Mouse (Mus musculus) kidney, adult 18-20 months (tissue): ENCODE data around the gene Gm14124.
"Not testable (repeated sequence)": the region's sequence is repeated elsewhere in the genome, so short reads cannot be mapped to it uniquely, and the experiment has no call there.

Experiments
- DNase-seq: peaks from one replicate; pipeline ENCODE4 v3.0.0; 2021

The Gm14124 gene

DNA sequence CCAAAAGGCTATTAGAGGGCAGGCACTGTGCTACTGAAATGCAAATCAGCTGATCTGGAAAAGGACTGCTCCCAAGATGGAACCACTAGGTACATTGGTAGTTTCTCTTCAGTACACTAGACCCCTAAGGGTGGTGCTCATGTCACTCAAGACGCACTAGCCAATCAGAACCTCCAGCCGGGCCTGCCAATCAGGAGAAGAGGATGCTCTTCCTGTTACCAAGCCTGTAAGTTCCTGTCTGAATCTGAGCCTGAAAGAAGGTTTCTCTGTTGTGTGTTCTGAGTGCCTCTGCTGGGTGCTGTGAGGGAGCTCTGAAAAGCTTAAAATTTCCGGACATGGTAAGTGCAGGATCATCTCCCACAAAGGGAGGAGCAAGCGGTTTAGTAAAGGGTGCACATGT lies at the start of gene Gm14124:
Gene Gm14124 (plus strand): TSS at position 227 of the 400 bp plus-strand sequence.
- DNase-seq: not testable (repeated sequence)

DNA sequence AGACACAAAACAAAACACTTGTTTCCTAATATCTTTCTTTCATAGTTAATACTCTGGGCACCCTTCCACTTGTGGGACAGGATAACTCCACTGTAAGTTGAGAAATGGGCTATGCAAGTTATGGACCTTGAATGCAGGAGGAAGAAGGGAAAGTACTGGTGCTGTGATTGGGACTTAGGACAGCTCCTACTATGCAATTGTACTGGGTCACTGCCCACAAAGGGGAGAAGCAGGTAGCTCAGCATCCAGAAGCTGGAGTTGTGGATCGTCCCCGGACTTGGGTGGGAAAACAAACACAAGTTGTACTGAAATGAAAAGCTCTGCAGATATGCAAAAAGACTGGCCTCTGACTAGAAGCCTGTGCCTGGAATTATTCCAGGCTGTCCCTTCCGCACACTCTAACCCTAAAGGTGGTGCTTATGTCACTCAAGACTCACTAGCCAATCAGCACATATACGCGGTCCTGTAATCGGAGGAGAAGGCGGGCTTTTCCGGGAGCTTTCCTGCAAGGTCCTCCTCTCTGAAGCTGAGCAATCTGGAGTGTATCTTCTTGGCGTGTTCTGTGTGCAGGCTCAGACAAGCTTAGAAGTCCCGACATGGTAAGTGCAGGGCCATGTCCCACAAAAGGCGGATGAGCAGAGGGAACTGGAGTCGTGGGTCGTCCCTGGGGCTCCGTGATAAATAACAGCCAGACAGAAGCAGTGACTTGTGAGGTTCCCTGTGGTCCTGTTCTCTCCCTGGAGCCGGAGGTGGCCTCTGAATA lies 39.5 kb upstream of the Gm14124 start, which contains the start of gene Zfp937:
Gene Zfp937 (plus strand): TSS at position 474 of the 763 bp plus-strand sequence.
- DNase-seq: peak; percentile 83

DNA sequence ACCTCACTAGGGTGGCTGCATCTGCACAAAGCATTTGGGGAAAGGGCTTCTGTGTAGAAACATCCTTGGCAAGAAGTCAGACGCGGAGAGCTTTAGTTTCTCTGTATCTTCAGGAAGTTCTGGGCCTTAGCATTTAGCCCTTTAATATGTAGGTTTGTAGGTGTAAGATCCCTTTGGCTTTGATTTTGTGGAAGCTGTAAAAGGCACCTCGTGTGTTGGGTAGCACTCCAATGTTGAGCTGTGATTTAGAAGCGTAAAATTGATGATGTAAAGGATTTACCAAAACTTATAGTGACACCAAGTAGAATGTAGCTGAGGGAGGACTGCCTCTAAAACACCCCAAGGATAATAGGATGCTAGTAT lies 39.0 kb upstream of the Gm14124 start:
- not testable (repeated sequence) for DNase-seq

DNA sequence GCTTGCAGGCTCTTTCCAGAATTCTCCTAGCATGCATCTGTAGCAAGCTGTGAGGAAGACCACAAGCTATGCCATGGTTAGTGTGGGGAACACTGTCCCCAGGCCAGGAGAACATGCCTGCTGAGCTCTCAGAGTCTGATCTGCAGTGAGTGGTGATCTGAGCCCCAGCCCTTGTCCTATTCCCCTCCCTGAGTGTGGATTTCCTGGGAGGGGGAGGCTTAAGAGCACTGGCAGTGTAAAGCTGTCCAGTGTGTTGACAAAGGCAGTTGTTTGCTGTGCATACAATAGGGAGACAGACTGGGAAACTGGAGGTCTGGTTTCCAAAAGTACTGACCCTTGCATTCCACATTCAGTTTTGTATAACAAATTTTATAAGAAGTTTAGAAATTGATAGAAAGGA lies 34.1 kb upstream of the Gm14124 start:
- DNase-seq: not testable (repeated sequence)

DNA sequence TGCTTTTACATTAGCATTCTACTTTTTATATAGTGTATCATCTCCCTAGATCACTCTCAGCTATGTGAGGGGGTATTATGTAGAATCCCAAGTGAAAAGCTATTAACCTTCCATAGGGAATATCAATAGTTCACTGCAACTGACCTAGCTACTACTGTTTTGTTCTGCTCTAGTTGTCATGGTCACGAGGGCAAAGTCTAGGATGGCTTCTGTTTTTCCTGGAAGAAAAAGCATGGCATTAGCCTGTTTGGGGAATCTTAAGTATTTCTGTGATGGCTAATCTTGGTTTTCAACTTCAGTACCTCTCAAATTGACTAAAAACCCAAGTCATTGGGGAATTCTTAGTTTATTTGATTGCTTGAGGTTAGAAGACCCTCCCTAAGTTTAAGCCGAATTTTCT lies 14.1 kb upstream of the Gm14124 start:
- DNase-seq: no peak

DNA sequence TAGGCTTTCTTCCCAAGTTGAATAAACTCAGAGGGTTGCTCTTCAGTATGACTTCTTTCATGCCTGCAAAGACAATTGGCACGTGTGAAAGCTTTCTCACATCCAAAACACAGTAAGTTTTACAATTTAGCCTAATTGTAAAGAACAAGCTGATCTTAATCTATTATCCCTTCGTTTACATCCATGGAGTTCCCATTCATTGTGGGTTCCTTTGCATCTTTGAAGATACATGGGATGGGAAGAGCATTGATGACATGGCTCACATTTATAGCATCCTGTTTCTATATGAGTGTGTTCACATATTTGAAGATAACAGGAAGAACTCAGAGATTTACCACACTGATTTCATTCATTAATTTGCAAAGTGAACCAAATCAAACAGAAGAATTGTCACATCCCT lies 1.8 kb upstream of the Gm14124 start, which contains the start of gene Gm21994:
Gene Gm21994 (minus strand): TSS at position 101 of the 400 bp plus-strand sequence.
- not testable (repeated sequence) for DNase-seq

DNA sequence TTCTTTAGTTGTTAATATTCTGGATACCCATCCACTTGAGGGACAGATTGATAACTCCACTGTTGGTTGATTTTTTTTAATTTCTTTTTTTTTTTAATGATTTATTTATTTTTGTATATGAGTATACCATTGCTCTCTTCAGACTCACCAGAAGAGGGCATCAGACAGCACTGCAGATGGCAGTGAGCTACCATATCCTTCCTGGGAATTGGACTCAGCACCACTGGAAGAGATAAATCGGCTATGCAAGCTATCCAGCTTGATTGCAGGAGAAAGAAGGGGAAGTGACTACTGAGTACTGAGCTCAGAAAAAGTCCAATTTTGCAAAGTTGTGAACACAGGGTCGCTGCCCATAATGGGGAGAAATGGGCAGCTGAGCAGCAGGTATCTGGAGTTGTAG lies 456 bp upstream of the Gm14124 start:
- not testable (repeated sequence) for DNase-seq

DNA sequence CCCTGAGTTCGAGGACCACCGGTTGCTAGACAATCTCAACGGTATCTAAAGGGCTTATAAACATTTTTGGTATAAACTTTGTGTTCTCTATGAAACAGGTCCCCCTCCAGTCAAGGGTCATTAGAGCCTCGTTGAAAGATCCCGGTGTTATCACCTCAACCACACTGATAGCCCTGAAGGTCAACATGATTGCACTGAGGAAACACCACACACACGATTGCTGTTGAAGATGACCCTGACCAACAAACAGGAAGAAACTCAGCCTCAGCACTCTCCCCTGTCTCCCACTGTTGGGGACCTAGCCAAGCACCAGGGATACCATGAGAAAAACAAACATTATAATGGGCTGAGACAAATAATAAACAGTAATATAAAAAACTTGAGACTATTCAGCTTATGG lies 36.4 kb downstream of the Gm14124 start:
- DNase-seq: no peak

DNA sequence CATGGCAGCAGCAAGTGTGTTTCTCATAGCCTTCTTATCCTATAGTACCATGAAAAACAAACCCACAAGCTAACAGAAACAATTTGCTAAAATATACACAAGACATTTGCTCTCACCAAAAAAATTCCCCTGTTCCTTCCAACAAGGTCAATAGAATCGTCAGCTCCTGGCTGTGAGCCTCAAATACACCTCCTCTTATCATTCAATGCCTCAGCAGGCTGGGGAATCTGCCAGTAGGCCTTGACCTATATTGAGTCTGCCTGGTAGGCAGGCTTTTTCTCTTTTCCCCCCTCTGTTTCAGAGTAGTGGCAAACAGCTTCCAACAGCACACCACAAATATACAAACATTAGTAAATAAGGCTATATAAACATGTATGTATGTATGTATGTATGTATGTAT lies 41.8 kb downstream of the Gm14124 start:
- DNase-seq: no peak

DNA sequence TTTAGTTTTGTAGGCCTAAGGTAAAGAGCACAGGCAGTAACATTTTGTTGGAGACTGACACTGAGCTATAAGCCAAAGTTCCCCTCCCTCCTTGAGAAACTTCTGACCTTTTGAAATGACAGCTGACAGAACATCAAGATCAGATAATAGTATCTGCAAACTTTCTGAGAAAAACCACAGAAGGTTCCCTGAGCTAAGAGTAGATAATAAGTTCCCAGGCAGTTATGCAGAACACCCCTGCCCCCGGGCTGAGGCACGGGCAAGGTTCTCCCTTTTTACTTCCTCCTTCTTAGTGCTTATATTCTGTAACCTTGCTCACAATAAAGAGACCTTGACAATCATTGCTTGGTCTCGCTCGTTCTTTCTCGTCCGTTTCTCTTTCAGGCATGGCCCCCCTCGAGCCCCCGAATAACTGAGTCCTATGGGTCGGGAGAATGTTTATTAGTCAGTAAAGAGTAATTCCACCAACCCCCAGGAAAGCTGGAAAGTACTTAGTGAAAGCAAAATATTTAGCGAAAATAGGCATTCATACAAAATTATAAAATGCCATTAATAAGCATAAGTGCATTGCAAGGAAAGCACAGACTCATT lies 50.0 kb downstream of the Gm14124 start:
- DNase-seq: no peak

DNA sequence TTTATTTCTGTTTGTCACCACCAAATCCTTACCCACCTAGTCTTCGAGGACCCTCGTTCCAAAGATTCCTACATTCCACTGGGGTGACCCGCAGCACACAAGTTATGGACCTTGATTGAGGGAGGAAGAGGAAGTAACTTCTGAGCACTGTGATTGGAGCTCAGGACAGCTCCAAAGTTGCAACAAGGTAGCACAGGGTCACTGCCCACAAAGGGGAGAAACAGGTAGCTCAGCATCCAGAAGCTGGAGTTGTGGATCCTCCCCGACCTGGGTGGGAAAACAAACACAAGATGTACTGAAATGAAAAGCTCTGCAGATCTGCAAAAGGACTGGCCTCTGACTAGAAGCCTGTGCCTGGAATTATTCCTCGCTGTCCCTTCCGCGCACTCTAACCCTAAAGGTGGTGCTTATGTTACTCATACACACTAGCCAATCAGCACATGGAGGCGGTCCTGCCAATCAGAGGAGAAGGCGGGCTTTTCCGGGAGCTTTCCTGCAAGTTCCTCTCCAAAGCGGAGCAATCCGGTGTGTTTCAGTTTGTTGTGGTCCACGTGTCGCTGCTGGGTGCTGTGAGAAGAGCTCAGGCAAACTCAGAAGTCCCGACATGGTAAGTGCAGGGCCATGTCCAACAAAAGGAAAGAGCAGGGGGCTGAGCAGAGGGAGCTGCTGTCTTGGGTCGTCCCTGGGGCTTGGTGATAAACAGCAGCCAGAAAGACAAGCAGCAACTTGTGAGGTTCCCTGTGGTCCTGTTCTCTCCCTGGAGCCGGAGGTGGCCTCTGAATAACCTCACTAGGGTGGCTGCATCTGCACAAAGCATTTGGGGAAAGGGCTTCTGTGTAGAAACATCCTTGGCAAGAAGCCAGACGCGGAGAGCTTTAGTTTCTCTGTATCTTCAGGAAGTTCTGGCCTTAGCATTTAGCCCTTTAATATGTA lies 53.9 kb downstream of the Gm14124 start:
- DNase-seq: peak; percentile 93

DNA sequence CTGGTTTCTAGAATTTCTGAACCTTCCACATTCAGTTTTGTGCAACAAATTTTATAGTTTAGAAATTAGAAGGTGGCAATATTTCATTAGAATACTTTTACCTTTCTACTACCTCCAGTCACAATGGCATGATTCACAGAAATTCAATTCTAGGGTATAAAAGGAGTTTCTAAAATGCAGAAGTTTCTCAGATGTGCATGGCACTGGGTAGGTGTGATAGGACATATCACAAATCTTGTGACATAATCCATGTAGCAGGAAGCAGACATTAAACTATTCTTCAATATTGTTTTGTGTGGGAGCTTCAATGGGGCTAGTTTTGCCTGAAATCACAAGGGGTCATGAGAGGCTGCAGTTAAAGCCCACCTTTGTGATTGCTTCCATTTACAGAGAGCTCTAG lies 58.8 kb downstream of the Gm14124 start:
- DNase-seq: no peak

DNA sequence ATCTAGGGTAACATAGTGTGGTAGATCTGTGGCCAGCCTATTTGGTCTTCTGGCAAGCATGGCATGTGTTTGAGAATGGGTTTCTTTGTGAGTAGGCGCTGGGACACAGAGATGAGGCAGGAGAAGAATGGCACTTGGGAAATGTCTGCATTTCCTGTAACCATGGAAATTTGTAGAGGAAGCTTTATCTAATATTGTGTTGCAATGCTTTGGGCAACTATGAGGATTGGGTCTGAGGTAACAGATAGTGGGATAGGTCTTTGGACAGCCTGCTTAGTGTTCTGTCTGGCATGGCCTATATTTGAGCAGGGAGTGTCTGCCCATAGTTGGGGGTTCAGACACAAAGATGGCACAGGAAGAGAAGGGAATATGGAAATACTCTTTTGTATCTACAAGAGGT lies 61.7 kb downstream of the Gm14124 start:
- DNase-seq: no peak
